ENCODE assay signal across 15 mouse cellular contexts in genomic region chr1:138386001-138386400, GRCm38 (mm10).
DNase-seq lines count a peak whose midpoint lies in the region; ATAC-seq lines count a peak whose summit lies in the region.
"Had no signal": no experiment of that assay in that cellular context is flagged by ENCODE, and none has a peak within 500 bp of the region (broad histone marks: within the 10 kb centered on the region; RNA-seq: fewer than 3 reads in every experiment).

No protein-coding gene starts in this region.

- no peak for ATAC-seq in midbrain, embryonic 11.5 days (ENCODE audit: low FRiP score)
- peak; percentile 17; the same call in 1 of the 2 replicates for ATAC-seq in hindbrain, embryonic 12.5 days (ENCODE audit: low FRiP score)
- ATAC-seq in neural tube, embryonic 15.5 days (ENCODE audit: low FRiP score), result no peak
- no peak for ATAC-seq in CD4-positive, CD25-positive, alpha-beta regulatory T cell, adult 4 months
- ATAC-seq: liver, postnatal 0 days; Patski had no signal

- H3K27me3 ChIP-seq in midbrain, embryonic 11.5 days (ENCODE audit: control insufficient read depth, insufficient read depth, low read length), result no peaks in the 10 kb centered on the region
- H3K27me3 ChIP-seq in midbrain, embryonic 10.5 days (ENCODE audit: low read depth, poor library complexity, severe bottlenecking), result no peaks in the 10 kb centered on the region
- H3K27me3 ChIP-seq in hindbrain, embryonic 12.5 days, result no peaks in the 10 kb centered on the region
- no peaks in the 10 kb centered on the region for H3K27me3 ChIP-seq in neural tube, embryonic 15.5 days (replicated peaks)
- H3K27me3 ChIP-seq: Patski had no signal

- no peak overlapping the region for H3K4me2 ChIP-seq in midbrain, embryonic 11.5 days
- no peak overlapping the region for H3K4me2 ChIP-seq in hindbrain, embryonic 12.5 days (replicated peaks)
- peak overlapping the region; percentile 53; the same call in 1 of the 2 replicates for H3K4me2 ChIP-seq in neural tube, embryonic 15.5 days

- 74% methylated on average over 5 of the region's 5 CpGs for WGBS in midbrain, embryonic 11.5 days
- WGBS in midbrain, embryonic 10.5 days, result 84% methylated on average over 5 of the region's 5 CpGs
- 69% methylated on average over 5 of the region's 5 CpGs for WGBS in hindbrain, embryonic 12.5 days
- 24% methylated on average over 5 of the region's 5 CpGs for WGBS in neural tube, embryonic 15.5 days

- H3K9ac ChIP-seq in midbrain, embryonic 11.5 days (ENCODE audit: low read length), result no peak overlapping the region
- no peak overlapping the region for H3K9ac ChIP-seq in hindbrain, embryonic 12.5 days
- H3K9ac ChIP-seq in neural tube, embryonic 15.5 days (replicated peaks), result no peak overlapping the region
- H3K9ac ChIP-seq: liver, postnatal 0 days had no signal

- H3K4me3 ChIP-seq in midbrain, embryonic 11.5 days (ENCODE audit: low read depth, low read length), result no peak overlapping the region
- H3K4me3 ChIP-seq in midbrain, embryonic 10.5 days, result no peak overlapping the region
- no peak overlapping the region for H3K4me3 ChIP-seq in hindbrain, embryonic 12.5 days
- H3K4me3 ChIP-seq in neural tube, embryonic 15.5 days (replicated peaks), result no peak overlapping the region
- H3K4me3 ChIP-seq: erythroblast, embryonic 14.5 days; layer of hippocampus, adult 2 months had no signal

- H3K36me3 ChIP-seq in midbrain, embryonic 11.5 days (ENCODE audit: control insufficient read depth, insufficient read depth, low read length), result no peaks in the 10 kb centered on the region
- H3K36me3 ChIP-seq in midbrain, embryonic 10.5 days, result no peaks in the 10 kb centered on the region
- no peaks in the 10 kb centered on the region for H3K36me3 ChIP-seq in hindbrain, embryonic 12.5 days
- H3K36me3 ChIP-seq in neural tube, embryonic 15.5 days, result no peaks in the 10 kb centered on the region

- H3K27ac ChIP-seq in midbrain, embryonic 11.5 days (ENCODE audit: low read depth, low read length), result peak overlapping the region; percentile 57
- H3K27ac ChIP-seq in midbrain, embryonic 10.5 days (replicated peaks), result no peak overlapping the region; the same call in 1 of the 2 replicates
- peak overlapping the region; percentile 79 for H3K27ac ChIP-seq in hindbrain, embryonic 12.5 days
- H3K27ac ChIP-seq in neural tube, embryonic 15.5 days (replicated peaks), result no peak overlapping the region
- H3K27ac ChIP-seq: layer of hippocampus, adult 2 months had no signal

- H3K4me1 ChIP-seq in midbrain, embryonic 11.5 days (ENCODE audit: control insufficient read depth, insufficient read depth, low read length), result no peaks in the 10 kb centered on the region
- H3K4me1 ChIP-seq in midbrain, embryonic 10.5 days, result peaks cover 6% of the 10 kb centered on the region
- H3K4me1 ChIP-seq in hindbrain, embryonic 12.5 days, result peaks cover 14% of the 10 kb centered on the region
- H3K4me1 ChIP-seq in neural tube, embryonic 15.5 days, result peaks cover 14% of the 10 kb centered on the region

- DNase-seq in midbrain, embryonic 11.5 days (ENCODE audit: low spot score, missing footprints), result peak; percentile 81
- DNase-seq in midbrain, embryonic 10.5 days (ENCODE audit: low spot score), result no peak
- DNase-seq in mesoderm, embryonic 11.5 days (ENCODE audit: low read depth, low spot score), result peak; percentile 18
- DNase-seq in spleen, postnatal 4 days (ENCODE audit: low spot score in 2 of 2), result no peak
- DNase-seq: cerebellum, adult 2 months; kidney, adult 9 months; liver, postnatal 0 days; lung, postnatal 4 days; right cerebral cortex, postnatal 14 days had no signal

- H3K9me3 ChIP-seq in midbrain, embryonic 11.5 days (ENCODE audit: control insufficient read depth, low read length), result no peaks in the 10 kb centered on the region
- H3K9me3 ChIP-seq in midbrain, embryonic 10.5 days (replicated peaks), result no peaks in the 10 kb centered on the region
- no peaks in the 10 kb centered on the region for H3K9me3 ChIP-seq in hindbrain, embryonic 12.5 days (replicated peaks)
- H3K9me3 ChIP-seq in neural tube, embryonic 15.5 days (replicated peaks), result no peaks in the 10 kb centered on the region

Comparison
In these comparisons a context has a peak if more than half of its experiments do, and no peak if none do; other contexts are left out.
1. DNase-seq: peak in midbrain, embryonic 11.5 days (single experiment) and mesoderm, embryonic 11.5 days (single experiment); none in midbrain, embryonic 10.5 days (single experiment) and spleen, postnatal 4 days (0 of 2).
2. H3K27ac ChIP-seq: peak in midbrain, embryonic 11.5 days (single experiment) and hindbrain, embryonic 12.5 days (single experiment); none in midbrain, embryonic 10.5 days (single experiment) and neural tube, embryonic 15.5 days (single experiment).